32 mouse cellular contexts compared by ENCODE assay signal in genomic region chr10:53913546-53914312, GRCm38 (mm10).
A peak's percentile ranks its signal among the peaks of the same experiment; 100 is the strongest.
DNase-seq lines count a peak whose midpoint lies in the region; ATAC-seq lines count a peak whose summit lies in the region.
"Had no signal": no experiment of that assay in that cellular context is flagged by ENCODE, and none has a peak within 500 bp of the region (broad histone marks: within the 10 kb centered on the region; RNA-seq: fewer than 3 reads in every experiment).

No protein-coding gene starts in this region.

- peak; percentile 52 to 54 for DNase-seq in spleen, postnatal 36 days (ENCODE audit: low spot score in 2 of 2)
- no peak for DNase-seq in spleen, postnatal 10 days (ENCODE audit: low spot score in 2 of 2)
- peak; percentile 20 for DNase-seq in c-Kit-positive CD71-negative TER-119-negative erythroid progenitor cells, embryonic 14.5 days (ENCODE audit: low read depth)
- no peak for DNase-seq in adipocyte (ENCODE audit: low spot score)
- no peak for DNase-seq in lung, postnatal 36 days
- DNase-seq: adrenal gland, adult 8-10 months; cerebellum, adult 9-10 months; gastrocnemius, adult 2 months; gastrocnemius, postnatal 36 days; heart, postnatal 10 days; kidney, adult 11 months; kidney, postnatal 25 days; thymus, adult 2 months; thymus, postnatal 36 days had no signal

- no peaks in the 10 kb centered on the region for H3K9me3 ChIP-seq in forebrain, embryonic 13.5 days (replicated peaks)
- H3K9me3 ChIP-seq: embryonic facial prominence, embryonic 13.5 days; forebrain, embryonic 10.5 days; G1E; heart, embryonic 13.5 days; hindbrain, embryonic 10.5 days; hindbrain, embryonic 15.5 days; limb, embryonic 13.5 days; midbrain, embryonic 10.5 days; neural tube, embryonic 12.5 days had no signal

- H3K36me3 ChIP-seq in forebrain, embryonic 13.5 days (ENCODE audit: poor library complexity, severe bottlenecking): no peaks in the 10 kb centered on the region
- H3K36me3 ChIP-seq: embryonic facial prominence, embryonic 13.5 days; forebrain, embryonic 10.5 days; G1E; hindbrain, embryonic 10.5 days; hindbrain, embryonic 15.5 days; midbrain, embryonic 10.5 days; neural tube, embryonic 12.5 days had no signal

- no peaks in the 10 kb centered on the region for H3K4me1 ChIP-seq in forebrain, embryonic 13.5 days
- H3K4me1 ChIP-seq: embryonic facial prominence, embryonic 13.5 days; forebrain, embryonic 10.5 days; heart, embryonic 13.5 days; hindbrain, embryonic 10.5 days; hindbrain, embryonic 15.5 days; limb, embryonic 13.5 days; midbrain, embryonic 10.5 days; neural tube, embryonic 12.5 days had no signal

- H3K4me3 ChIP-seq in forebrain, embryonic 13.5 days: no peak overlapping the region
- H3K4me3 ChIP-seq: embryonic facial prominence, embryonic 13.5 days; forebrain, embryonic 10.5 days; gastrocnemius, adult 2 months; heart, embryonic 13.5 days; hindbrain, embryonic 10.5 days; hindbrain, embryonic 15.5 days; left cerebral cortex, adult 2 months; limb, embryonic 13.5 days; midbrain, embryonic 10.5 days; myocyte; neural tube, embryonic 12.5 days had no signal

- peak; percentile 89 for ATAC-seq in megakaryocyte progenitor cell, adult 5-6 weeks (replicated peaks; ENCODE audit: poor library complexity)
- ATAC-seq in forebrain, embryonic 13.5 days: no peak
- ATAC-seq: forebrain, embryonic 16.5 days; inflammation-experienced regulatory T-cells, adult 6 months; midbrain, embryonic 16.5 days had no signal

- H3K27me3 ChIP-seq in forebrain, embryonic 13.5 days: no peaks in the 10 kb centered on the region
- H3K27me3 ChIP-seq: embryonic facial prominence, embryonic 13.5 days; heart, embryonic 13.5 days; hindbrain, embryonic 15.5 days; limb, embryonic 13.5 days; neural tube, embryonic 12.5 days had no signal

- no peak overlapping the region for H3K27ac ChIP-seq in forebrain, embryonic 13.5 days
- H3K27ac ChIP-seq: embryonic facial prominence, embryonic 13.5 days; forebrain, embryonic 10.5 days; gastrocnemius, adult 2 months; heart, embryonic 13.5 days; hindbrain, embryonic 10.5 days; hindbrain, embryonic 15.5 days; left cerebral cortex, adult 2 months; limb, embryonic 13.5 days; macrophage; midbrain, embryonic 10.5 days; neural tube, embryonic 12.5 days had no signal

- H3K4me2 ChIP-seq in forebrain, embryonic 13.5 days: no peak overlapping the region
- H3K4me2 ChIP-seq: embryonic facial prominence, embryonic 13.5 days; heart, embryonic 13.5 days; hindbrain, embryonic 15.5 days; limb, embryonic 13.5 days; liver, embryonic 11.5 days; neural tube, embryonic 12.5 days had no signal

- WGBS in forebrain, embryonic 13.5 days: 80% methylated on average over 4 of the region's 4 CpGs

- H3K9ac ChIP-seq in forebrain, embryonic 13.5 days: no peak overlapping the region
- H3K9ac ChIP-seq: embryonic facial prominence, embryonic 13.5 days; heart, embryonic 13.5 days; hindbrain, embryonic 15.5 days; limb, embryonic 13.5 days; neural tube, embryonic 12.5 days had no signal

Comparison
In these comparisons a context has a peak if more than half of its experiments do, and no peak if none do; other contexts are left out.
1. DNase-seq: peak in spleen, postnatal 36 days (2 of 2) and c-Kit-positive CD71-negative TER-119-negative erythroid progenitor cells, embryonic 14.5 days (single experiment); none in spleen, postnatal 10 days (0 of 2), adipocyte (single experiment) and lung, postnatal 36 days (single experiment).